In genomic region chr11:116530187-116531147, GRCm38 (mm10) we compare ENCODE assay signal across 8 mouse cellular contexts. TPM values are rescaled to one million over a fixed set of nuclear protein-coding genes. Genes with fewer than 3 reads are reported as not detected.
DNase-seq lines count a peak whose midpoint lies in the region; ATAC-seq and TF ChIP-seq lines count a peak whose summit lies in the region.

TSS of gene Sphk1 (plus strand) at chr11:116530925.

- no peak for TF ChIP-seq EP300 in lung, postnatal 0 days (IDR thresholded peaks at IDR 0.05)
- no peak for TF ChIP-seq EP300 in stomach, postnatal 0 days (optimal IDR thresholded peaks at IDR 0.05)

- H3K4me1 ChIP-seq in heart, embryonic 13.5 days: peaks cover 42% of the 10 kb centered on the region
- peaks cover 8% of the 10 kb centered on the region for H3K4me1 ChIP-seq in embryonic facial prominence, embryonic 11.5 days (ENCODE audit: control insufficient read depth, insufficient read depth, low read length)
- peaks cover 14% of the 10 kb centered on the region; the same call in 1 of the 2 replicates for H3K4me1 ChIP-seq in intestine, postnatal 0 days (replicated peaks; ENCODE audit: control insufficient read depth, insufficient read depth, low read length)
- H3K4me1 ChIP-seq in lung, postnatal 0 days (ENCODE audit: insufficient read depth, low read depth, low read length): peaks cover 6% of the 10 kb centered on the region; the same call in 1 of the 2 replicates
- H3K4me1 ChIP-seq in stomach, postnatal 0 days (replicated peaks; ENCODE audit: control insufficient read depth, insufficient read depth): 0 out of 2 replicates have a peak, but pooled peaks cover 2% of the 10 kb centered on the region

- peak within 1 kb of the TSS; percentile 80 for H3K9ac ChIP-seq in heart, embryonic 13.5 days
- H3K9ac ChIP-seq in embryonic facial prominence, embryonic 11.5 days (replicated peaks; ENCODE audit: low read length): peak within 1 kb of the TSS; percentile 37
- H3K9ac ChIP-seq in intestine, postnatal 0 days (ENCODE audit: low read depth, low read length): 0 out of 2 replicates have a peak within 1 kb of the TSS, but pooled peaks have one; percentile 26
- H3K9ac ChIP-seq in lung, postnatal 0 days (replicated peaks; ENCODE audit: low read depth): peak within 1 kb of the TSS; percentile 69
- H3K9ac ChIP-seq in stomach, postnatal 0 days (ENCODE audit: low read length): peak within 1 kb of the TSS; percentile 47

- H3K4me3 ChIP-seq in heart, embryonic 13.5 days: peak within 1 kb of the TSS; percentile 59
- peak within 1 kb of the TSS; percentile 44 for H3K4me3 ChIP-seq in embryonic facial prominence, embryonic 11.5 days (ENCODE audit: low read depth, low read length)
- H3K4me3 ChIP-seq in intestine, postnatal 0 days (ENCODE audit: low read depth, low read length): peak within 1 kb of the TSS; percentile 55
- H3K4me3 ChIP-seq in lung, postnatal 0 days (ENCODE audit: low read depth, low read length): peak within 1 kb of the TSS; percentile 55
- H3K4me3 ChIP-seq in stomach, postnatal 0 days (ENCODE audit: low read depth, low read length): peak within 1 kb of the TSS; percentile 55

- H3K36me3 ChIP-seq in heart, embryonic 13.5 days: no peaks in the 10 kb centered on the region
- no peaks in the 10 kb centered on the region for H3K36me3 ChIP-seq in embryonic facial prominence, embryonic 11.5 days (replicated peaks; ENCODE audit: control insufficient read depth, insufficient read depth, low read depth, low read length)
- H3K36me3 ChIP-seq in intestine, postnatal 0 days (ENCODE audit: control insufficient read depth, insufficient read depth): no peaks in the 10 kb centered on the region
- no peaks in the 10 kb centered on the region for H3K36me3 ChIP-seq in lung, postnatal 0 days (ENCODE audit: insufficient read depth, low read length)
- H3K36me3 ChIP-seq in stomach, postnatal 0 days (ENCODE audit: control insufficient read depth, insufficient read depth, low read length): no peaks in the 10 kb centered on the region

- intact Hi-C loops in heart, postnatal 10 days (cut with DNase I): no loop called here

- peak within 1 kb of the TSS; percentile 100 for H3K4me2 ChIP-seq in heart, embryonic 13.5 days
- peak within 1 kb of the TSS; percentile 96 for H3K4me2 ChIP-seq in embryonic facial prominence, embryonic 11.5 days (ENCODE audit: low read depth, low read length)
- H3K4me2 ChIP-seq in intestine, postnatal 0 days (replicated peaks; ENCODE audit: low read depth): peak within 1 kb of the TSS; percentile 95
- H3K4me2 ChIP-seq in lung, postnatal 0 days (replicated peaks; ENCODE audit: low read depth, low read length): peak within 1 kb of the TSS; percentile 86
- peak within 1 kb of the TSS; percentile 90 for H3K4me2 ChIP-seq in stomach, postnatal 0 days (replicated peaks; ENCODE audit: low read depth)

- 35% methylated on average over 11 of the region's 11 CpGs for WGBS in heart, embryonic 13.5 days
- 19% methylated on average over 11 of the region's 11 CpGs for WGBS in embryonic facial prominence, embryonic 11.5 days
- 64% methylated on average over 11 of the region's 11 CpGs for WGBS in intestine, postnatal 0 days
- WGBS in lung, postnatal 0 days: 30% methylated on average over 11 of the region's 11 CpGs
- 36% methylated on average over 11 of the region's 11 CpGs for WGBS in stomach, postnatal 0 days

- H3K9me3 ChIP-seq in heart, embryonic 13.5 days: no peaks in the 10 kb centered on the region
- H3K9me3 ChIP-seq in embryonic facial prominence, embryonic 11.5 days (replicated peaks; ENCODE audit: control insufficient read depth, low read length): no peaks in the 10 kb centered on the region
- no peaks in the 10 kb centered on the region for H3K9me3 ChIP-seq in intestine, postnatal 0 days (ENCODE audit: control insufficient read depth)
- H3K9me3 ChIP-seq in lung, postnatal 0 days (ENCODE audit: low read length): no peaks in the 10 kb centered on the region
- no peaks in the 10 kb centered on the region for H3K9me3 ChIP-seq in stomach, postnatal 0 days (ENCODE audit: control insufficient read depth, low read length)

- no peak for DNase-seq in heart, postnatal 10 days
- DNase-seq in embryonic facial prominence, embryonic 11.5 days (ENCODE audit: low spot score): peak; percentile 70
- peak; percentile 84 for DNase-seq in lung, postnatal 0 days (ENCODE audit: low spot score)
- DNase-seq in stomach, postnatal 0 days (ENCODE audit: low spot score): peak; percentile 83
- DNase-seq in thymus, postnatal 14 days: no peak
- no peak for DNase-seq in layer of hippocampus, postnatal 25 days (ENCODE audit: extremely low spot score in 1 of 2, low spot score in 1 of 2)

- TF ChIP-seq CTCF in intestine, postnatal 0 days (IDR thresholded peaks at IDR 0.05; ENCODE audit: low read depth): no peak
- no peak for TF ChIP-seq CTCF in lung, postnatal 0 days (IDR thresholded peaks at IDR 0.05)
- TF ChIP-seq CTCF in stomach, postnatal 0 days (IDR thresholded peaks at IDR 0.05; ENCODE audit: low read depth): no peak

- H3K27me3 ChIP-seq in heart, embryonic 13.5 days (replicated peaks): peaks cover 72% of the 10 kb centered on the region
- H3K27me3 ChIP-seq in embryonic facial prominence, embryonic 11.5 days (ENCODE audit: control insufficient read depth, insufficient read depth, low read length): peaks cover 18% of the 10 kb centered on the region
- H3K27me3 ChIP-seq in intestine, postnatal 0 days (replicated peaks; ENCODE audit: control insufficient read depth, insufficient read depth, low read length): peaks cover 28% of the 10 kb centered on the region
- no peaks in the 10 kb centered on the region; the same call in 1 of the 2 replicates for H3K27me3 ChIP-seq in lung, postnatal 0 days (replicated peaks; ENCODE audit: insufficient read depth, low read length)
- H3K27me3 ChIP-seq in stomach, postnatal 0 days (ENCODE audit: control insufficient read depth, insufficient read depth, low read length): no peaks in the 10 kb centered on the region

- H3K27ac ChIP-seq in heart, embryonic 13.5 days (replicated peaks): peak within 1 kb of the TSS; percentile 5
- peak within 1 kb of the TSS; percentile 37; the same call in 1 of the 2 replicates for H3K27ac ChIP-seq in embryonic facial prominence, embryonic 11.5 days (replicated peaks; ENCODE audit: low read depth, low read length)
- H3K27ac ChIP-seq in intestine, postnatal 0 days (ENCODE audit: low read depth, low read length): no peak within 1 kb of the TSS
- peak within 1 kb of the TSS; percentile 92 for H3K27ac ChIP-seq in lung, postnatal 0 days (ENCODE audit: low read length)
- peak within 1 kb of the TSS; percentile 45; the same call in 1 of the 2 replicates for H3K27ac ChIP-seq in stomach, postnatal 0 days (replicated peaks)

- ATAC-seq in heart, embryonic 13.5 days (ENCODE audit: extremely low read depth, insufficient number of reproducible peaks, low FRiP score, low TSS enrichment): no peak
- no peak for ATAC-seq in embryonic facial prominence, embryonic 11.5 days (replicated peaks; ENCODE audit: insufficient number of reproducible peaks, low FRiP score, low TSS enrichment, low read depth)
- ATAC-seq in intestine, postnatal 0 days: no peak
- peak; percentile 16 for ATAC-seq in lung, postnatal 0 days
- ATAC-seq in stomach, postnatal 0 days (ENCODE audit: low FRiP score, low TSS enrichment): no peak

RNA-seq across cellular contexts. Expression of gene Sphk1, which starts in this region (rescaled TPM):
- 2.0 and 2.6 TPM in 2 replicates for polyA plus RNA-seq in heart, embryonic 13.5 days (2015; fragmentation: Nextera tagmentation; extraction: Ambion mirVana)
- total RNA-seq in heart, postnatal 10 days (2021): 1 to 10 TPM; 2.5 to 3.9 TPM
- 5.0 and 7.2 TPM in 2 replicates for polyA plus RNA-seq in embryonic facial prominence, embryonic 11.5 days (2014; fragmentation: Nextera tagmentation; extraction: Ambion mirVana)
- 2.5 and 3.3 TPM in 2 replicates for polyA plus RNA-seq in intestine, postnatal 0 days (2015; fragmentation: Nextera tagmentation; extraction: Ambion mirVana)
- 38.6 and 56.3 TPM in 2 replicates for polyA plus RNA-seq in lung, postnatal 0 days (2015; fragmentation: Nextera tagmentation; extraction: Ambion mirVana)
- polyA plus RNA-seq in stomach, postnatal 0 days (2015; fragmentation: Nextera tagmentation; extraction: Ambion mirVana): 7.9 and 10.0 TPM in 2 replicates
- total RNA-seq in layer of hippocampus, postnatal 25 days (2021): 1 to 10 TPM; 1.3 to 2.1 TPM

Comparison
In these comparisons a context has a peak if more than half of its experiments do, and no peak if none do; other contexts are left out.
1. H3K9ac ChIP-seq: peak in every context shown above with its lines; median percentile 80 in heart, embryonic 13.5 days; 69 in lung, postnatal 0 days; 47 in stomach, postnatal 0 days; 37 in embryonic facial prominence, embryonic 11.5 days; 26 in intestine, postnatal 0 days.
2. DNase-seq: peak in embryonic facial prominence, embryonic 11.5 days (single experiment), lung, postnatal 0 days (single experiment) and stomach, postnatal 0 days (single experiment); none in heart, postnatal 10 days (0 of 2), thymus, postnatal 14 days (single experiment) and layer of hippocampus, postnatal 25 days (0 of 2).
3. Peak in every context shown above with its lines, with median percentiles within 50 percentile points of each other: H3K4me2 ChIP-seq and H3K4me3 ChIP-seq.